Mouse (Mus musculus) C2C12 (cell line): Measurements from ENCODE around the gene Haghl. TPM values are rescaled to one million over a fixed set of nuclear protein-coding genes. Genes with fewer than 3 reads are reported as not detected.
"Not testable (repeated sequence)": the region's sequence is repeated elsewhere in the genome, so short reads cannot be mapped to it uniquely, and the experiment has no call there.

Experiments used
- H3K27me3 ChIP-seq: one replicate; pipeline ENCODE4 v1.6.1; 2011; ENCODE audit not compliant: control insufficient read depth, insufficient read depth, insufficient read length
- H3K36me3 ChIP-seq: one replicate; pipeline ENCODE4 v1.6.1; 2011; ENCODE audit not compliant: control insufficient read depth, insufficient read depth
- H3K4me3 ChIP-seq: one replicate; pipeline ENCODE4 v1.5.1; 2011; ENCODE audit warnings: mild to moderate bottlenecking, control low read depth; ENCODE audit not compliant: poor library complexity, insufficient read depth, severe bottlenecking
- H3K79me2 ChIP-seq: one replicate; pipeline ENCODE4 v1.6.1; 2011; ENCODE audit not compliant: control insufficient read depth, insufficient read depth
- H3K79me3 ChIP-seq: one replicate; pipeline ENCODE4 v1.6.1; 2011; ENCODE audit warnings: low read depth, control low read depth
- H3ac ChIP-seq: one replicate; pipeline ENCODE3; 2011; ENCODE audit warnings: low read depth; ENCODE audit not compliant: control insufficient read depth, insufficient read length
- CEBPB ChIP-seq: IDR thresholded peaks from one replicate; pipeline ENCODE4 v1.6.1; 2011; ENCODE audit warnings: low read depth, mild to moderate bottlenecking, control low read depth, moderate library complexity
- CTCF ChIP-seq: IDR thresholded peaks from one replicate; pipeline ENCODE4 v1.5.1; 2011; ENCODE audit not compliant: control insufficient read depth, insufficient read depth, insufficient read length
- FOSL1 ChIP-seq: IDR thresholded peaks from one replicate; pipeline ENCODE4 v1.8.0; 2011; ENCODE audit warnings: mild to moderate bottlenecking, low read length; ENCODE audit not compliant: poor library complexity, insufficient read depth, severe bottlenecking
- MAX ChIP-seq: IDR thresholded peaks from one replicate; pipeline ENCODE4 v1.6.1; 2011; ENCODE audit warnings: mild to moderate bottlenecking, control low read depth
- MYOD1 ChIP-seq: IDR thresholded peaks from one replicate; pipeline ENCODE4 v1.6.1; 2011; ENCODE audit warnings: low read depth; ENCODE audit not compliant: control insufficient read depth, insufficient read length
- MYOG ChIP-seq: IDR thresholded peaks from one replicate; pipeline ENCODE4 v1.6.1; 2011; ENCODE audit not compliant: control insufficient read depth, insufficient read length; ENCODE audit errors: extremely low read depth
- USF1 ChIP-seq: IDR thresholded peaks from one replicate; pipeline ENCODE4 v1.6.1; 2011; ENCODE audit warnings: low read depth, mild to moderate bottlenecking, control low read depth, moderate library complexity
- microRNA-seq: library from miRNA; unstranded; fragments of <30 nt; microRNA quantifications from one replicate; pipeline ENCODE4, GENCODE M21; 2019; ENCODE audit warnings: borderline microRNAs expressed
- polyA plus RNA-seq: library from polyadenylated mRNA; unstranded; fragments of >200 nt; fragmentation: generic; extraction: Trizol; gene quantifications from one replicate; pipeline ENCODE4 v1.2.1, GENCODE M21; 2012; ENCODE audit warnings: missing spikeins

Haghl gene
- polyA plus RNA-seq, 1 experiment, result 14.4 TPM

- Histone ChIP-seq H3K4me3 (no peak overlapping the region), H3K79me3 (no peaks in the 10 kb centered on the region), H3K36me3 (no peaks in the 10 kb centered on the region), H3K79me2 (no peaks in the 10 kb centered on the region), H3K27me3 (peaks cover 7% of the 10 kb centered on the region), H3ac (no peak overlapping the region)
- TF ChIP-seq MYOG (no peak), MAX (no peak), CTCF (no peak), USF1 (no peak)
These were observed 41.6 kb downstream of the Haghl start for GRCm38 (mm10) chr17:25743831-25744230.

- H3K4me3 ChIP-seq, H3ac ChIP-seq, H3K79me3 ChIP-seq, H3K36me3 ChIP-seq, H3K79me2 ChIP-seq: not testable (repeated sequence)
- H3K27me3 ChIP-seq, result peaks cover 20% of the 10 kb centered on the region
These were observed 44.0 kb downstream of the Haghl start for GRCm38 (mm10) chr17:25741471-25741870.

DNA sequence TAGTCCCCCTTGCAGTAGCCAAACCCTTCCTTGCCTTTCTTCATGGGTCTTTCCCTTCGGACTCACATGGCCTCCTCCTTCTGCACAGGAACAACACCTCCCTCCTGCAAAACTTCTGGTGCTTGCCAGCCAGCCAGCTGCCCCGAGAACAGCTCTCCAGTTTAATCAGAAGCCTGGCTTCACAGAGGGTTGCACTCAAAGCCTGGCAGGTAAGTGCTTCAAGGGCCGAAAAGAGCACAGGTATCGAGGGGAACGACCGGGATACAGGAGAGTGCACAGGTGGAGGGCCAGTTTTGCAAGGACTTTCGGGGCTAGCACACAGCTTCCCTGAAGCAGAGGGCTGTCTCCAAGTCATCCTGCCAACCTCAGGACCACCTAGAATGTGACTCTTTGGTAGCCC lies 46.6 kb downstream of the Haghl start:
- no peak overlapping the region for H3K4me3 ChIP-seq
- H3ac ChIP-seq, result no peak overlapping the region
- no peak for TF ChIP-seq MYOG
- TF ChIP-seq CEBPB, result no peak
- no peaks in the 10 kb centered on the region for H3K36me3 ChIP-seq
- no peaks in the 10 kb centered on the region for H3K79me2 ChIP-seq
- no peaks in the 10 kb centered on the region for H3K79me3 ChIP-seq
- H3K27me3 ChIP-seq, result peaks cover 20% of the 10 kb centered on the region

DNA sequence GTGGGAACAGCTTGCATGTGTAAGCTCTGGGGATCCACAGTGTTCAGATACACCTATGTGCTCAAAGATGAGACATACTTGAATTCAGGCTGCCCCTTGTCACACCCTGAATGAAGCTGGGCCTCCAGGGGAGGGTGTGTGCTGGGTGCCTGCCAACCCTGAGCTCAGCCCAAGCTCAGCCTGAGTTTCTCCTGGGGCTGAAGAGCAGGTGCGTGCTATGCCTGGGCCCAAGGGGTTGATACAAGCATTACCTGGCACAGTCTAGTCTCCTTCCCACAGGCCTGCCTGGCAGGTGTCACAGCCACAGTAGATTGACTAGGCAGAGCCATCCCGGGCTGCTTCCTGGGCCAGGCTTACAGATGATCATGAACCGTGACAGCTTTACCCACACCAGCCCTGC lies 49.7 kb downstream of the Haghl start, which contains the start of gene Mslnl:
Mslnl (plus strand) TSS at position 298 of the 400 bp plus-strand sequence.
- H3K79me2 ChIP-seq, result no peaks in the 10 kb centered on the region
- H3K27me3 ChIP-seq, result peaks cover 20% of the 10 kb centered on the region
- H3K4me3 ChIP-seq, result no peak within 1 kb of the TSS
- no peaks in the 10 kb centered on the region for H3K79me3 ChIP-seq
- H3K36me3 ChIP-seq, result no peaks in the 10 kb centered on the region
- no peak for TF ChIP-seq CEBPB
- no peak for TF ChIP-seq CTCF
- no peak for TF ChIP-seq FOSL1
- TF ChIP-seq USF1, result no peak
- no peak for TF ChIP-seq MAX
- no peak for TF ChIP-seq MYOG
- no peak for TF ChIP-seq MYOD1
- no peak within 1 kb of the TSS for H3ac ChIP-seq

DNA sequence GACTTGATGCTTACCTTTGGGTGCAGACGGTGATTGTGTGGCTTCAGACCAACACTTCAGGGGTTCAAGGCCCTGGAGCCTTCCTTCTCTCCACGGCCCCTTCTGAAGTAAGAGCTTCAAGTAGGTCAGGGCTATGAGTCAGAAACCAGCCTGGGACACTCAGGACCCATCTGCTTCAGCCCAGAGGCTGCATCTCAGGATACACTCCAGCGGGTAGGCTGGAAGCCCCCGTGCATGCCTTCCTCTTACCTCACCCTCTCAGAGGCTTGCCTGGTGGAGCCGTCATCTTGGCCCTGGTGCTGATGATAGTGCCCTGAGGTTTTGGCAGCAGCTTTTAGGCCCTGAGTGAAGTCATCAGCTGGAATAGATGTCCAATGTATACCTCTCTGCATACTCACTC lies 50.2 kb downstream of the Haghl start:
- peaks cover 20% of the 10 kb centered on the region for H3K27me3 ChIP-seq
- no peaks in the 10 kb centered on the region for H3K36me3 ChIP-seq
- no peak overlapping the region for H3ac ChIP-seq
- TF ChIP-seq MAX (no peak), MYOD1 (no peak), CTCF (no peak)
- H3K79me3 ChIP-seq, result no peaks in the 10 kb centered on the region
- no peaks in the 10 kb centered on the region for H3K79me2 ChIP-seq
- H3K4me3 ChIP-seq, result no peak overlapping the region

DNA sequence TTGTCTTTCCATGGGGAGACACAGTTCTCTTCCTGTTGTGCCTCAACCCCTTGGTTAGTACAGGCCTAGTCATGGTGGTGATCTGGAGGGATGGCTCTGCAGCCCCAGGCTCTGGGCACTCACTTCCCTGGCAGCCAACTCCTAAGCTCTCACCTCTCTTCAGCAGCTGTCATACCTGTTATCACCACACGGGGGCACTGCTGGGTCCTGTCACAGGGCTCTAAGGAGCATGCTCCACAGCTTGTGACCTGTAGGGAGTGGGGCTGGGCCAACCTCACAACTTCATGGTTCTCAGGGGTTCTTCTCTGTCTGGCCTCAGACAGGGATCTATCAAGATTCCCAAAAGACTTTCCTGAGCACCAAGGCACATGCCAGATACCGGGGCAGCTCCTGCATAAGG lies 53.4 kb downstream of the Haghl start:
- H3K36me3 ChIP-seq, result no peaks in the 10 kb centered on the region
- H3ac ChIP-seq, result no peak overlapping the region
- peaks cover 3% of the 10 kb centered on the region for H3K79me3 ChIP-seq
- H3K4me3 ChIP-seq, result no peak overlapping the region
- peaks cover 3% of the 10 kb centered on the region for H3K27me3 ChIP-seq
- TF ChIP-seq CTCF (peak; percentile 81), FOSL1 (no peak)
- peaks cover 18% of the 10 kb centered on the region for H3K79me2 ChIP-seq

Small RNAs within 50 kb of the gene (microRNA-seq; reads per million reads assigned to microRNA genes)
- gene Gm25083, result not detected
- gene Mir3082, result 0.68 reads per million, percentile 14 among the genes with 10 or more reads in this experiment
- 0.28 reads per million for gene Mir6966

Other genes with a start within 250 kb of the Haghl start
- gene Sox8, start 215.0 kb downstream of the Haghl start, polyA plus RNA-seq, result 0.99 TPM
- gene Lmf1, start 206.6 kb downstream of the Haghl start, polyA plus RNA-seq, result 14.0 TPM
- gene Gng13, start 68.5 kb downstream of the Haghl start, polyA plus RNA-seq, result not detected
- 22.8 TPM for gene Chtf18, start 58.3 kb downstream of the Haghl start, polyA plus RNA-seq
- gene Rpusd1, start 58.0 kb downstream of the Haghl start, polyA plus RNA-seq, result 20.7 TPM
- gene Mslnl, start 49.6 kb downstream of the Haghl start, polyA plus RNA-seq, result not detected
- gene Msln, start 31.3 kb downstream of the Haghl start, polyA plus RNA-seq, result 6.1 TPM
- gene Narfl, start 11.9 kb downstream of the Haghl start, polyA plus RNA-seq, result 19.3 TPM
- gene Ccdc78, start 907 bp upstream of the Haghl start, polyA plus RNA-seq, result 0.12 TPM
- 46.0 TPM for gene Fam173a, start 7.2 kb upstream of the Haghl start, polyA plus RNA-seq
- gene AC134908.4, start 10.0 kb upstream of the Haghl start, polyA plus RNA-seq, result not detected
- gene Metrn, start 11.5 kb upstream of the Haghl start, polyA plus RNA-seq, result 64.0 TPM
- 5.7 TPM for gene Fbxl16, start 23.4 kb upstream of the Haghl start, polyA plus RNA-seq
- 14.3 TPM for gene Wdr24, start 38.0 kb upstream of the Haghl start, polyA plus RNA-seq
- gene Jmjd8, start 43.2 kb upstream of the Haghl start, polyA plus RNA-seq, result 10.8 TPM
- 246 TPM for gene Stub1, start 47.7 kb upstream of the Haghl start, polyA plus RNA-seq
- 0.40 TPM for gene Rhbdl1, start 51.6 kb upstream of the Haghl start, polyA plus RNA-seq
- 0.89 TPM for gene Gm20683, start 56.1 kb upstream of the Haghl start, polyA plus RNA-seq
- gene Rhot2, start 59.2 kb upstream of the Haghl start, polyA plus RNA-seq, result 33.9 TPM
- 16.7 TPM for gene Wdr90, start 75.8 kb upstream of the Haghl start, polyA plus RNA-seq
- gene Mcrip2, start 83.1 kb upstream of the Haghl start, polyA plus RNA-seq, result 36.3 TPM
- 25.0 TPM for gene Mettl26, start 89.4 kb upstream of the Haghl start, polyA plus RNA-seq
- 0.34 TPM for gene Wfikkn1, start 95.2 kb upstream of the Haghl start, polyA plus RNA-seq
- 14.4 TPM for gene Rab40c, start 134.1 kb upstream of the Haghl start, polyA plus RNA-seq
- 43.5 TPM for gene Pigq, start 159.3 kb upstream of the Haghl start, polyA plus RNA-seq
- 0.46 TPM for gene Nhlrc4, start 159.3 kb upstream of the Haghl start, polyA plus RNA-seq
- 0.02 TPM for gene A930017K11Rik, start 166.9 kb upstream of the Haghl start, polyA plus RNA-seq
- 10.6 TPM for gene Capn15, start 200.1 kb upstream of the Haghl start, polyA plus RNA-seq